Mouse (Mus musculus) hindbrain, embryonic 14.5 days (tissue): ENCODE data around the gene Gps1. TPM values are rescaled to one million over a fixed set of nuclear protein-coding genes. Genes with fewer than 3 reads are reported as not detected.

Source experiments
- ATAC-seq: fragments of 200-750 bp; cut with Nextera tagmentation; 2 replicates; pipeline ENCODE4 v1.8.0; 2017; ENCODE audit warnings: moderate number of reproducible peaks, mild to moderate bottlenecking, moderate TSS enrichment, moderate library complexity; ENCODE audit not compliant: low FRiP score
- DNase-seq: peaks from one replicate; pipeline ENCODE4 v3.0.0-alpha.2; 2015; ENCODE audit warnings: low spot score
- H3K27ac ChIP-seq: fragments of 300-500 bp; sonication (generic); 2 replicates; pipeline ENCODE4 v1.5.1; 2014; ENCODE audit warnings: mild to moderate bottlenecking, moderate library complexity
- H3K27me3 ChIP-seq: fragments of 300-500 bp; sonication (generic); 2 replicates; pipeline ENCODE4 v1.6.1; 2014; ENCODE audit warnings: mild to moderate bottlenecking, low read length, mixed read lengths; ENCODE audit not compliant: control insufficient read depth, insufficient read depth
- H3K36me3 ChIP-seq: fragments of 300-500 bp; sonication (generic); replicated peaks from 2 replicates; pipeline ENCODE4 v1.6.1; 2014; ENCODE audit not compliant: control insufficient read depth, insufficient read depth
- H3K4me1 ChIP-seq: fragments of 300-500 bp; sonication (generic); replicated peaks from 2 replicates; pipeline ENCODE4 v1.6.1; 2014; ENCODE audit warnings: antibody characterized with exemption, low read length, mixed read lengths; ENCODE audit not compliant: control insufficient read depth, insufficient read depth
- H3K4me2 ChIP-seq: fragments of 300-500 bp; sonication (generic); replicated peaks from 2 replicates; pipeline ENCODE4 v1.6.1; 2014; ENCODE audit warnings: mild to moderate bottlenecking, moderate library complexity
- H3K4me3 ChIP-seq: fragments of 300-500 bp; sonication (generic); replicated peaks from 2 replicates; pipeline ENCODE4 v1.5.1; 2014; ENCODE audit warnings: mild to moderate bottlenecking, low read length
- H3K9ac ChIP-seq: fragments of 300-500 bp; sonication (generic); 2 replicates; pipeline ENCODE4 v1.6.1; 2014
- H3K9me3 ChIP-seq: fragments of 300-500 bp; sonication (generic); 2 replicates; pipeline ENCODE4 v1.6.1; 2016; ENCODE audit warnings: low read length; ENCODE audit not compliant: control insufficient read depth
- WGBS: fragments of 180-500 bp; shearing (Covaris S2); extraction: QIAGEN DNeasy Blood & Tissue Kit; methylation state at CpG from one replicate; pipeline ENCODE4 v1.1.7; 2014; 5-methylcytosine and 5-hydroxymethylcytosine counted together
- polyA plus RNA-seq: library from polyadenylated mRNA; unstranded; fragments of >200 nt; fragmentation: Nextera tagmentation; extraction: Ambion mirVana; gene quantifications from 2 replicates; pipeline ENCODE4 v1.2.1, GENCODE M21; 2014

Gps1 gene
- polyA plus RNA-seq, 1 experiment from 2014 or later: 288 TPM

- Histone ChIP-seq H3K27ac (no peak overlapping the region), H3K9me3 (no peaks in the 10 kb centered on the region), H3K4me2 (no peak overlapping the region), H3K27me3 (no peaks in the 10 kb centered on the region), H3K4me3 (no peak overlapping the region), H3K4me1 (peaks cover 13% of the 10 kb centered on the region), H3K36me3 (peaks cover 9% of the 10 kb centered on the region), H3K9ac (no peak overlapping the region)
- WGBS: 89% methylated on average over 3 of the region's 3 CpGs
- DNase-seq: no peak
- no peak for ATAC-seq
Measured at GRCm38 (mm10) chr11:120798244-120798643, 14.2 kb downstream of the Gps1 start.

- no peak for ATAC-seq
- WGBS: 75% methylated on average over 6 of the region's 6 CpGs
Measured at GRCm38 (mm10) chr11:120799316-120799890, 15.3 kb downstream of the Gps1 start.

GRCm38 (mm10) chr11:120800061-120800904, 16.2 kb downstream of the Gps1 start:
- 14% methylated on average over 10 of the region's 10 CpGs for WGBS

More at GRCm38 (mm10) chr11:120799316-120799890, 15.3 kb downstream of the Gps1 start:
- Histone ChIP-seq H3K4me1 (peaks cover 13% of the 10 kb centered on the region), H3K4me2 (no peak overlapping the region), H3K9me3 (no peaks in the 10 kb centered on the region), H3K27ac (0 out of 2 replicates have a peak overlapping the region, but pooled peaks have one; percentile 16), H3K9ac (no peak overlapping the region), H3K36me3 (peaks cover 1% of the 10 kb centered on the region; the same call in 1 of the 2 replicates), H3K4me3 (no peak overlapping the region), H3K27me3 (no peaks in the 10 kb centered on the region)
- DNase-seq: no peak

GRCm38 (mm10) chr11:120804274-120804673, 20.2 kb downstream of the Gps1 start:
- Histone ChIP-seq H3K27ac (no peak overlapping the region), H3K4me1 (0 out of 2 replicates have a peak, but pooled peaks cover 5% of the 10 kb centered on the region), H3K4me3 (no peak overlapping the region), H3K4me2 (no peak overlapping the region), H3K36me3 (peaks cover 45% of the 10 kb centered on the region), H3K9me3 (no peaks in the 10 kb centered on the region), H3K27me3 (no peaks in the 10 kb centered on the region), H3K9ac (no peak overlapping the region)
- ATAC-seq: no peak
- 81% methylated on average over 7 of the region's 7 CpGs for WGBS
- DNase-seq: no peak

More at GRCm38 (mm10) chr11:120800061-120800904, 16.2 kb downstream of the Gps1 start:
- peak; percentile 64 for ATAC-seq
- peak; percentile 91 for DNase-seq
- Histone ChIP-seq H3K4me1 (peaks cover 10% of the 10 kb centered on the region), H3K4me3 (no peak overlapping the region), H3K27me3 (no peaks in the 10 kb centered on the region), H3K9me3 (no peaks in the 10 kb centered on the region), H3K36me3 (peaks cover 5% of the 10 kb centered on the region; the same call in 1 of the 2 replicates), H3K4me2 (0 out of 2 replicates have a peak overlapping the region, but pooled peaks have one; percentile 22), H3K9ac (0 out of 2 replicates have a peak overlapping the region, but pooled peaks have one; percentile 32), H3K27ac (0 out of 2 replicates have a peak overlapping the region, but pooled peaks have one; percentile 16)

- no peak overlapping the region for H3K4me2 ChIP-seq
- no peak overlapping the region for H3K27ac ChIP-seq
- no peak for ATAC-seq
- H3K36me3 ChIP-seq: peaks cover 50% of the 10 kb centered on the region
- DNase-seq: no peak
- H3K9me3 ChIP-seq: no peaks in the 10 kb centered on the region
- H3K4me3 ChIP-seq: no peak overlapping the region
- H3K9ac ChIP-seq: no peak overlapping the region
- H3K27me3 ChIP-seq: no peaks in the 10 kb centered on the region
- 76% methylated on average over 4 of the region's 4 CpGs for WGBS
- 0 out of 2 replicates have a peak, but pooled peaks cover 1% of the 10 kb centered on the region for H3K4me1 ChIP-seq
Measured at GRCm38 (mm10) chr11:120804769-120805168, 20.7 kb downstream of the Gps1 start.

GRCm38 (mm10) chr11:120805375-120806298, 21.6 kb downstream of the Gps1 start:
- Histone ChIP-seq H3K4me3 (no peak overlapping the region), H3K9ac (no peak overlapping the region), H3K27me3 (no peaks in the 10 kb centered on the region), H3K4me2 (no peak overlapping the region), H3K27ac (no peak overlapping the region), H3K4me1 (no peaks in the 10 kb centered on the region), H3K9me3 (no peaks in the 10 kb centered on the region), H3K36me3 (peaks cover 59% of the 10 kb centered on the region)
- ATAC-seq (no peak), DNase-seq (no peak)
- WGBS: 85% methylated on average over 7 of the region's 7 CpGs

- no peak for DNase-seq
- H3K27me3 ChIP-seq: no peaks in the 10 kb centered on the region
- ATAC-seq: no peak
- H3K27ac ChIP-seq: no peak overlapping the region
- WGBS: 97% methylated on average over 12 of the region's 12 CpGs
- no peaks in the 10 kb centered on the region for H3K4me1 ChIP-seq
- H3K36me3 ChIP-seq: peaks cover 82% of the 10 kb centered on the region
- no peaks in the 10 kb centered on the region for H3K9me3 ChIP-seq
- H3K9ac ChIP-seq: no peak overlapping the region
- no peak overlapping the region for H3K4me2 ChIP-seq
- no peak overlapping the region for H3K4me3 ChIP-seq
Measured at GRCm38 (mm10) chr11:120808010-120808409, 23.9 kb downstream of the Gps1 start.

- DNase-seq (no peak), ATAC-seq (no peak)
- no peaks in the 10 kb centered on the region for H3K27me3 ChIP-seq
- H3K4me2 ChIP-seq: no peak overlapping the region
- H3K9me3 ChIP-seq: no peaks in the 10 kb centered on the region
- no peaks in the 10 kb centered on the region for H3K4me1 ChIP-seq
- no peak overlapping the region for H3K27ac ChIP-seq
- WGBS: 96% methylated on average over 16 of the region's 16 CpGs
- no peak overlapping the region for H3K9ac ChIP-seq
- no peak overlapping the region for H3K4me3 ChIP-seq
- H3K36me3 ChIP-seq: peaks cover 100% of the 10 kb centered on the region
Measured at GRCm38 (mm10) chr11:120812068-120812467, 28.0 kb downstream of the Gps1 start.
